Mouse (Mus musculus): ENCODE data around the gene Srrm4.

Gene Srrm4

GRCm38 (mm10) chr5:116591346-116592048, at the start of gene Srrm4:
Srrm4 (minus strand) TSS chr5:116591817.
- DNase-seq, result no peak

DNA sequence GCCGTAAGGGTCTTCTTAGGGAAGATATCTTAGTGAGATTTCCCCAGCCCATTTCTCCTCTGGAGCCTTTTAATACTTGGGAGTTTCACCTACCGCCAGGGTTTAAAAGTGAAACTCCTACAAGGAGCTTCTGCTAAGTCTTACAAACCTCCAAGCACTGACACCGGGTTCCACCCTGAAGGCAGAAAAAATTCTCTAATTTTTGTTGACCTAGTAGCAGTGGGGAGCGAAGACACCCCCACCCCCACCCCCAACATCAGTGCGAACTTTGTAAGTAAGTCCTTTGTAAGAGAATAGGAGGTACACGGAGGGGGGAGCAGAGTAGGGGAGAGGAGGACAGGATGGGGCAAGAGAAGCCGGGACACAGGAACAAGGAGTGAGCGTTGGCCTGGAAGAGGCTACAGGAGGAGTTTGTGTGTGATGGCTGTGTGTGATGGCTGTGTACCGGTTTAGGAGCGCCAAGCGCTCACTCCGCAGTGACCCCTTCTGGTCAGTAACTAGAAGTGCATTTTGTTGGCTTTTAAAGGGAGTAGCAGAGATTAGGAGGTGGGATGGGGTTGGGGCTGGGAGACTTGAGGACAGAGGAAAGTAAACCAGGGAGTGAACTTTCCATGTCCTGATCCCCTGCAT, 1.3 kb upstream of the Srrm4 start:
- no peak for DNase-seq

GRCm38 (mm10) chr5:116592049-116592800, 608 bp upstream of the Srrm4 start:
- no peak for DNase-seq

GRCm38 (mm10) chr5:116590698-116591097, 919 bp downstream of the Srrm4 start:
- no peak for DNase-seq

DNA sequence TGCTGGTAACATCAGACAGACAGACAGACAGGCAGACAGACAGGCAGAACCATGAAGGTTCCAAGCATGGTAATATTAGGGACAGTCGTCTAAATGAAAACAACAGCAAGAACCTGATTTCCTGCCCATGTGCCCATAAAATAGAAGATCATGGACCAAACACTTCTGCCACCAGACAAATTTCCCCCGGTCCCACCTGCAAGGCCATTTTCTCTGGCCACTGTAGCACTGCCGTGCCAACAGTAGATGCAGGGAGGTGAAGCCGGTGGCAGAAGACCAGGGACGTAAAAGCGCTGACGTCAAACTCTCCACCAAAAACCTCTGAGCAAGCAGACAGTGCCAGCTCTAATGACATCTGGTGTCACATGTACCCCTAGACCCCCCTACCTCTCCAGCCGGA, 2.0 kb downstream of the Srrm4 start:
- DNase-seq, result no peak

GRCm38 (mm10) chr5:116588836-116589235, 2.8 kb downstream of the Srrm4 start:
- no peak for DNase-seq

- DNase-seq, result no peak
These were observed 12.1 kb downstream of the Srrm4 start for GRCm38 (mm10) chr5:116579533-116579932.

- DNase-seq, result no peak
These were observed 14.5 kb downstream of the Srrm4 start for GRCm38 (mm10) chr5:116577082-116577481.

- DNase-seq, result no peak
These were observed 18.3 kb downstream of the Srrm4 start for GRCm38 (mm10) chr5:116573307-116573706.

DNA sequence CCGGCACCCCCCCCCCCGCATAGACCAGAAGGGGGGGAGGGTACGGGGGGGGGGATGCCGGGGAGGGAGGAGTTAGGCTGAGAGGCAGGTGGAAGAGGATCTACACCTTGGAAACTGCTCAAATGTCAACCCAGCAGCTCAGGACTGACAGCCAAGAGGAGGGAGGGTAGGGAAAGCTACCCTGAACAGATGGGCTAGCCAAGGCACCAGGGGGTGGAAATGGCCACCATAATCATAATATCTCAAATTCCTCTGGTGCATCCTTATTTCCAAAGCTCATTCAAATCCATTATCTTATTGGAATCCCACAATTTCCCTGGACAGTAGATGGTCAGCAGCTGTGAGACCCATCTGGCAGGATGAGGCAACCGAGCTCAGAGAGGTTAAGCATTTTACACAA, 19.7 kb downstream of the Srrm4 start:
- no peak for DNase-seq

DNA sequence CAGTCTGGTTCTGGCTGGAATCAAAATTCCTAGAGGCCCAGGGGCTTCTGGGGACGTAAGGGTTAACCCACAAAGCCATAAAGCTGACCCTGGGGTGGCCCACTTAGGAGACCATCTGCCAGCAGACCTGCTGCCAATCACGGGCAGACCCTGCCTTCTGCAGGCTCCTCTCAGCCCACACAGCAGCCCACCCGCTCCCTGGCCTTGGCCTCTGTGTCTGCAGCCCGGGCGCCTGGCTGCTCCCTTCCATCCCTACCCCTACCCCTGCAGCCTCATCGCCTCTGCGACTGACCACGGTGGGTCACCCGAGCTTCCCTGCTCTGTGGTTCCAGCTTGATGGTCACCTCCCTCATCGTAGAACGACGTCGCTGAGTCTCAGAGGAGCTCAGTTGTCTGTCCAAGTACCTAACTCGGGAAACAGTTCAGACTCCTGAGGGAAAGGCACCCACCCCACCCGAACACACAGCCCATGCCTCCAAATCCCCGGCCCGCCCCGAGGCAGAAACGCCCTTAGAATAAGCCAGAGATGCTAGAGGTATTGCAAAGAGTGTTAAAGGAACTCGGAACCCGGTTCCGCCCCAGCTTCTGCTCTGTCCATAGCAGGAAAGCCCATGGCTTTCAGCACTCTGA, 20.3 kb downstream of the Srrm4 start:
- no peak for DNase-seq

GRCm38 (mm10) chr5:116570566-116570965, 21.1 kb downstream of the Srrm4 start:
- DNase-seq, result no peak

DNA sequence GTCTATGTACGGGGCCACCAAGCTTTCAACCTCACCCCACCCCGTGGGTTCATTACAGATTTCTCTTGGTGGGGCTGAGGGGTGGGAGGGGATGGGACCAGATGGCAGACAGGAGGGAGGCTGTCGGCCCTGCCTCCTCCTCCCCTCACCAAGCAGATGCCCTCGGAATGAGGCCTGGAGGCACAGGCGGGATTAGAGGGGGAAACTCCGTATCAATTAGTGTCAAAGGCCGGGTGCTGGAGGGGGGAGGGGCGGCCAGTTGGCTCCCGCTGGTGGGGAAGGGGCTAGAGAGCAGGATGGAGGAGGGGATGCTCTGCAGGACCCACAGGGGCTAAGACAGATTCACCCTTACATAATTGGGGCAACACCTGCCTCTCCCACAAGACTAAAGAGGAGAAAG, 22.0 kb downstream of the Srrm4 start:
- DNase-seq, result no peak

- no peak for DNase-seq
These were observed 23.6 kb downstream of the Srrm4 start for GRCm38 (mm10) chr5:116568050-116568449.

- no peak for DNase-seq
These were observed 24.3 kb downstream of the Srrm4 start for GRCm38 (mm10) chr5:116567298-116567697.

DNA sequence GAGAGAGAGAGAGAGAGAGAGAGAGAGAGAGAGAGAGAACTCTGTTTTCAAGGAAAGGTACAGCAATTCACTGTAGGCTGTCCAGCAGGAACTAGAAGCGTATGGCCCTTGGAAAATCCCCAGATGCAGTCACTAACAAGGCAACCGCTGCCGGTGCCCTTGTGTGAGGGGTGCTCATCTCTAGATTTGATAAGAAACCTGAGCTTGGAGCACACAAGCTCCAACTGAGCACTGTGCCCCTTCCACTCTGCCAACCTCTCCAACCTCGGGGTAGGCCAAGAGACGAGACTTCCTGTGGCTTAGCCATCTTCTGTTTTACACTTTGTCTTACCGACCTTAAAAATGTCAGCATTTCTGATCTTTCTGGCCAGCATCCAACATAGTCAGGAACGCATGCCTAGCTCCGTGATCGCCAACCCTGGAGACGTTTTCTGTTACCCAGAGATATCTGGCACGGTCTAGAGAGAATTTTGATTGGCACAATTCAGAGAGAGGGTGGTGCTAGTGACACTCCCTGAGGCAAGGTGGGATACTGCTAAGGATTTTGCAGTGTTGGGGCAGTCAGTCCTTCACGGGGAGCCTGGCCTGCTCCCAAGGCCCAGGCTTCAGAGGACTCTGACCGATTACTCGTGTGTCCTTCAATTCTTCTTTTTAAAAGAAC, 25.1 kb downstream of the Srrm4 start:
- DNase-seq, result no peak

DNA sequence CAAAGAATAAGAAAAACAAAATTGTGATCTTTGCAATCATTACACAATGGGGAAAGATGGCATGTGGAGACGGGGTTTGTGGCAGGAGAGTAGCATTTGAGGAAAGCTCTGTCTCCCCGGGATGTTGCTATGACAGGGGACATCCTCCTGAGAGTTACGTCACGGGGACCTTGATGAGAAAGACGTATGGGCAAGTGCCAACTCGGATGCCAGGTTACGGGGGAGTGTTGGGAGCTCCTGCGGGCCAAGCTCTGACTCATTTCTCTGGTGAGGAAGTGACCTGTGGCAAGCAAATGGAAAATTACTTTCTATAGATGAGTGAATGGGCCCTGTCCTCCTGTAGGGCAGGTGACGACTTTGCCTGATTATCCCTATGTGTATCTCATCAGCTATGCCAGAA, 26.0 kb downstream of the Srrm4 start:
- no peak for DNase-seq

GRCm38 (mm10) chr5:116564391-116564790, 27.2 kb downstream of the Srrm4 start:
- DNase-seq, result no peak

GRCm38 (mm10) chr5:116563713-116564112, 27.9 kb downstream of the Srrm4 start:
- DNase-seq, result no peak

GRCm38 (mm10) chr5:116559091-116559490, 32.5 kb downstream of the Srrm4 start:
- no peak for DNase-seq

GRCm38 (mm10) chr5:116556614-116557013, 35.0 kb downstream of the Srrm4 start:
- no peak for DNase-seq

GRCm38 (mm10) chr5:116553868-116554267, 37.7 kb downstream of the Srrm4 start:
- DNase-seq, result no peak

- no peak for DNase-seq
These were observed 38.5 kb downstream of the Srrm4 start for GRCm38 (mm10) chr5:116553106-116553505.

All from thymus, adult 18-20 months (tissue).